8 mouse cellular contexts compared by ENCODE assay signal in the genomic region with DNA sequence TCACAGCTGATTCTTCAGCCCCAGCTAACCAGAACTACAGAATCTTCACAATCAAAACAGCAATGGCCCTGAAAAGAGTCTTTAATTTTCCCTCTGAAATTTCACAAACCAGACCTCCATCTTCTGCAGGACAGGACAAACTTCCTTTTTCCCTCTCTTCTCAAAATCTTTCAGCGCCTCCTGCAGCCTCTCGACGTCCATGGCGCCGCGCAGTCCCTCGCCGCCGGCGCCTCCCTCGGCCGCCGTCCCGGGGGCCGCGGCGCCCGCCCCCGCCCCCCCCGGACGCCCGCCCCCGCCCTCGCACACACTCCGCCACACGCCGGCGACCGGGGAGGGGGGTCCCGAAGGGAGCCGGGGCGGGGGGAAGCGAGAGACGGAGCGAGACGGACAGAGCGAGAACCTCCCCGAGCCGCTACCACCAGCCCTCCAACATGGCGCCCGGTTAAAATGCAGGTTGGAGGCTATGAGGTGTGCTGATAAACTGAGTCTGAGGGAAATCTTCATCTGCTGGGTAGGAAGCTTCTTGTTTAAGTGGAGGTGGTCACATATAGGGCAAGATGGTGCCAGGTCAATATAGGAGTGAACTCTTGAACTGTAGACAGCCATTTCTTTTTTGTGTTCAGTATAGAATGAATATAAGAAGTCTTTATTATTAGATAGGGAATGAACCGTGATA. TPM values are rescaled to one million over a fixed set of nuclear protein-coding genes. Genes with fewer than 3 reads are reported as not detected.
DNase-seq lines count a peak whose midpoint lies in the region; ATAC-seq and TF ChIP-seq lines count a peak whose summit lies in the region.
"Not testable (repeated sequence)": the region's sequence is repeated elsewhere in the genome, so short reads cannot be mapped to it uniquely, and the experiment has no call there.

No protein-coding gene starts in this region.

- H3K4me2 ChIP-seq in forebrain, embryonic 13.5 days, result peak overlapping the region; percentile 48
- peak overlapping the region; percentile 60 for H3K4me2 ChIP-seq in heart, postnatal 0 days (ENCODE audit: low read depth, low read length)
- peak overlapping the region; percentile 55 for H3K4me2 ChIP-seq in kidney, embryonic 15.5 days
- H3K4me2 ChIP-seq in liver, embryonic 16.5 days (ENCODE audit: low read depth, low read length), result peak overlapping the region; percentile 57
- H3K4me2 ChIP-seq in midbrain, embryonic 15.5 days, result peak overlapping the region; percentile 49

- not testable (repeated sequence) for H3K27ac ChIP-seq in cortical plate, adult 2 months (ENCODE audit: insufficient read depth, low read length)
- H3K27ac ChIP-seq in forebrain, embryonic 13.5 days, result peak overlapping the region; percentile 60
- peak overlapping the region; percentile 70 for H3K27ac ChIP-seq in heart, postnatal 0 days (ENCODE audit: low read depth)
- H3K27ac ChIP-seq in kidney, embryonic 15.5 days, result peak overlapping the region; percentile 73
- peak overlapping the region; percentile 63 for H3K27ac ChIP-seq in liver, embryonic 16.5 days (ENCODE audit: low read length)
- peak overlapping the region; percentile 82 for H3K27ac ChIP-seq in midbrain, embryonic 15.5 days
- H3K27ac ChIP-seq in spleen, adult 2 months (ENCODE audit: insufficient read depth, low read length), result peak overlapping the region; percentile 25; the same call in 1 of the 2 replicates

- H3K9me3 ChIP-seq in forebrain, embryonic 13.5 days (replicated peaks); heart, postnatal 0 days (replicated peaks; ENCODE audit: control insufficient read depth, low read length); kidney, embryonic 15.5 days (replicated peaks); liver, embryonic 16.5 days (replicated peaks; ENCODE audit: control insufficient read depth, low read length); midbrain, embryonic 15.5 days: not testable (repeated sequence)

- TF ChIP-seq CTCF in cortical plate, adult 2 months (IDR thresholded peaks at IDR 0.05; ENCODE audit: extremely low read depth, insufficient read depth, low read length); spleen, adult 2 months (IDR thresholded peaks at IDR 0.05; ENCODE audit: extremely low read depth, insufficient read depth, insufficient read length, insufficient replicate concordance): not testable (repeated sequence)
- peak; percentile 21 for TF ChIP-seq CTCF in heart, postnatal 0 days (IDR thresholded peaks at IDR 0.05; ENCODE audit: low read depth)

- not testable (repeated sequence) for H3K36me3 ChIP-seq in forebrain, embryonic 13.5 days (ENCODE audit: poor library complexity, severe bottlenecking); heart, postnatal 0 days (replicated peaks; ENCODE audit: control insufficient read depth, insufficient read depth, low read length); kidney, embryonic 15.5 days; liver, embryonic 16.5 days (ENCODE audit: control insufficient read depth, insufficient read depth); midbrain, embryonic 15.5 days (replicated peaks); spleen, adult 2 months (ENCODE audit: control insufficient read depth, insufficient read depth, low read length)

- TF ChIP-seq EP300 in heart, postnatal 0 days (IDR thresholded peaks at IDR 0.05; ENCODE audit: low read depth), result not testable (repeated sequence)

- peak; percentile 26 for DNase-seq in ES-CJ7 (ENCODE audit: low read depth, low spot score)
- DNase-seq in heart, postnatal 0 days (ENCODE audit: low spot score); spleen, adult 2 months (ENCODE audit: low read depth in 1 of 2, low spot score in 2 of 2): not testable (repeated sequence)

- not testable (repeated sequence) for H3K27me3 ChIP-seq in forebrain, embryonic 13.5 days; heart, postnatal 0 days (ENCODE audit: control insufficient read depth, insufficient read depth, low read length); kidney, embryonic 15.5 days; liver, embryonic 16.5 days (ENCODE audit: control insufficient read depth, insufficient read depth, low read depth, low read length); midbrain, embryonic 15.5 days (replicated peaks); spleen, adult 2 months (ENCODE audit: control insufficient read depth, insufficient read depth, low read length)

- 6% methylated on average over 33 of the region's 42 CpGs for WGBS in forebrain, embryonic 13.5 days
- 2% methylated on average over 30 of the region's 42 CpGs for WGBS in heart, postnatal 0 days
- 3% methylated on average over 35 of the region's 42 CpGs for WGBS in kidney, embryonic 15.5 days
- 1% methylated on average over 23 of the region's 42 CpGs for WGBS in liver, embryonic 16.5 days (ENCODE audit: insufficient replicate concordance)
- 5% methylated on average over 39 of the region's 42 CpGs for WGBS in midbrain, embryonic 15.5 days
- WGBS in spleen, adult 2 months, result 8% methylated on average over 34 of the region's 42 CpGs

- peak overlapping the region; percentile 30 for H3K4me3 ChIP-seq in cortical plate, adult 2 months (ENCODE audit: insufficient read depth, low read length)
- H3K4me3 ChIP-seq in forebrain, embryonic 13.5 days, result peak overlapping the region; percentile 40
- peak overlapping the region; percentile 55 for H3K4me3 ChIP-seq in heart, postnatal 0 days (ENCODE audit: low read depth, low read length)
- peak overlapping the region; percentile 46 for H3K4me3 ChIP-seq in kidney, embryonic 15.5 days (replicated peaks)
- peak overlapping the region; percentile 58 for H3K4me3 ChIP-seq in liver, embryonic 16.5 days (ENCODE audit: low read depth, low read length)
- peak overlapping the region; percentile 40 for H3K4me3 ChIP-seq in midbrain, embryonic 15.5 days
- H3K4me3 ChIP-seq in spleen, adult 2 months (ENCODE audit: extremely low read depth, insufficient read depth, insufficient read length), result peak overlapping the region; percentile 36; the same call in 1 of the 2 replicates

- not testable (repeated sequence) for H3K4me1 ChIP-seq in cortical plate, adult 2 months (ENCODE audit: control insufficient read depth, insufficient read depth, low read length); forebrain, embryonic 13.5 days; liver, embryonic 16.5 days (ENCODE audit: control insufficient read depth, low read depth, low read length); midbrain, embryonic 15.5 days; spleen, adult 2 months (ENCODE audit: control insufficient read depth, insufficient read depth, insufficient read length)
- H3K4me1 ChIP-seq in heart, postnatal 0 days (ENCODE audit: control insufficient read depth, insufficient read depth), result peaks cover 23% of the 10 kb centered on the region
- H3K4me1 ChIP-seq in kidney, embryonic 15.5 days, result peaks cover 11% of the 10 kb centered on the region; the same call in 1 of the 2 replicates

- TF ChIP-seq POLR2A in cortical plate, adult 2 months (IDR thresholded peaks at IDR 0.05; ENCODE audit: extremely low read depth, insufficient read depth, low read length); spleen, adult 2 months (IDR thresholded peaks at IDR 0.05; ENCODE audit: low read depth, low read length): not testable (repeated sequence)

- H3K9ac ChIP-seq in forebrain, embryonic 13.5 days, result peak overlapping the region; percentile 53; the same call in 1 of the 2 replicates
- H3K9ac ChIP-seq in heart, postnatal 0 days (replicated peaks; ENCODE audit: low read depth, low read length), result peak overlapping the region; percentile 59
- H3K9ac ChIP-seq in kidney, embryonic 15.5 days, result peak overlapping the region; percentile 36; the same call in 1 of the 2 replicates
- H3K9ac ChIP-seq in liver, embryonic 16.5 days (ENCODE audit: low read depth, low read length), result peak overlapping the region; percentile 55; the same call in 1 of the 2 replicates
- peak overlapping the region; percentile 42 for H3K9ac ChIP-seq in midbrain, embryonic 15.5 days

- peak; percentile 90 for ATAC-seq in forebrain, embryonic 13.5 days
- ATAC-seq in heart, postnatal 0 days (ENCODE audit: insufficient read depth, low read depth), result peak; percentile 76
- ATAC-seq in kidney, embryonic 15.5 days (replicated peaks; ENCODE audit: low FRiP score), result peak; percentile 88
- peak; percentile 81 for ATAC-seq in liver, embryonic 16.5 days (ENCODE audit: low read depth)
- ATAC-seq in midbrain, embryonic 15.5 days (replicated peaks), result peak; percentile 90

RNA-seq across cellular contexts. Expression of a gene that starts 30.6 kb away (rescaled TPM):
- polyA plus RNA-seq in cortical plate, adult 2 months (2012; rRNA removed), result 108 TPM in 2 replicates
- 77.0 and 85.1 TPM in 2 replicates for polyA plus RNA-seq in forebrain, embryonic 13.5 days (2015; fragmentation: Nextera tagmentation; extraction: Ambion mirVana)
- 53.1 and 56.8 TPM in 2 replicates for total RNA-seq in heart, postnatal 0 days (2014; rRNA removed; ENCODE audit: low replicate concordance)
- polyA plus RNA-seq in heart, postnatal 0 days (2015; fragmentation: Nextera tagmentation; extraction: Ambion mirVana), result 87.0 and 91.1 TPM in 2 replicates
- 106 and 111 TPM in 2 replicates for polyA plus RNA-seq in kidney, embryonic 15.5 days (2015; fragmentation: Nextera tagmentation; extraction: Ambion mirVana)
- 39.1 and 39.2 TPM in 2 replicates for polyA plus RNA-seq in liver, embryonic 16.5 days (2015; fragmentation: Nextera tagmentation; extraction: Ambion mirVana)
- 101 and 103 TPM in 2 replicates for polyA plus RNA-seq in midbrain, embryonic 15.5 days (2015; fragmentation: Nextera tagmentation; extraction: Ambion mirVana)
- 17.2 and 19.8 TPM in 2 replicates for polyA plus RNA-seq in spleen, adult 2 months (2012; rRNA removed)

RNA-seq across cellular contexts. Expression of a gene that starts 33.3 kb away (rescaled TPM):
- 203 and 214 TPM in 2 replicates for polyA plus RNA-seq in cortical plate, adult 2 months (2012; rRNA removed)
- polyA plus RNA-seq in forebrain, embryonic 13.5 days (2015; fragmentation: Nextera tagmentation; extraction: Ambion mirVana), result 92.2 and 103 TPM in 2 replicates
- 149 and 160 TPM in 2 replicates for total RNA-seq in heart, postnatal 0 days (2014; rRNA removed; ENCODE audit: low replicate concordance)
- polyA plus RNA-seq in heart, postnatal 0 days (2015; fragmentation: Nextera tagmentation; extraction: Ambion mirVana), result 121 and 123 TPM in 2 replicates
- polyA plus RNA-seq in kidney, embryonic 15.5 days (2015; fragmentation: Nextera tagmentation; extraction: Ambion mirVana), result 101 and 108 TPM in 2 replicates
- 23.3 and 27.3 TPM in 2 replicates for polyA plus RNA-seq in liver, embryonic 16.5 days (2015; fragmentation: Nextera tagmentation; extraction: Ambion mirVana)
- 130 and 132 TPM in 2 replicates for polyA plus RNA-seq in midbrain, embryonic 15.5 days (2015; fragmentation: Nextera tagmentation; extraction: Ambion mirVana)
- 40.4 and 55.2 TPM in 2 replicates for polyA plus RNA-seq in spleen, adult 2 months (2012; rRNA removed)

RNA-seq across cellular contexts. Expression of a gene that starts 37.6 kb away (rescaled TPM):
- 25.5 and 25.7 TPM in 2 replicates for polyA plus RNA-seq in cortical plate, adult 2 months (2012; rRNA removed)
- polyA plus RNA-seq in forebrain, embryonic 13.5 days (2015; fragmentation: Nextera tagmentation; extraction: Ambion mirVana), result 158 and 173 TPM in 2 replicates
- 12.4 and 21.1 TPM in 2 replicates for total RNA-seq in heart, postnatal 0 days (2014; rRNA removed; ENCODE audit: low replicate concordance)
- polyA plus RNA-seq in heart, postnatal 0 days (2015; fragmentation: Nextera tagmentation; extraction: Ambion mirVana), result 8.6 and 9.8 TPM in 2 replicates
- 98.2 and 99.8 TPM in 2 replicates for polyA plus RNA-seq in kidney, embryonic 15.5 days (2015; fragmentation: Nextera tagmentation; extraction: Ambion mirVana)
- 29.1 and 35.1 TPM in 2 replicates for polyA plus RNA-seq in liver, embryonic 16.5 days (2015; fragmentation: Nextera tagmentation; extraction: Ambion mirVana)
- polyA plus RNA-seq in midbrain, embryonic 15.5 days (2015; fragmentation: Nextera tagmentation; extraction: Ambion mirVana), result 78.3 and 79.6 TPM in 2 replicates
- polyA plus RNA-seq in spleen, adult 2 months (2012; rRNA removed), result 8.7 and 9.4 TPM in 2 replicates
